Mouse (Mus musculus) cerebellum, adult 18-20 months (tissue): ENCODE data around the gene Scgb2b20.
"Not testable (repeated sequence)": the region's sequence is repeated elsewhere in the genome, so short reads cannot be mapped to it uniquely, and the experiment has no call there.

ENCODE experiments used
- DNase-seq, 2 experiments: peaks; one replicate each; pipeline ENCODE4 v3.0.0; 2021

Gene Scgb2b20

GRCm38 (mm10) chr7:33366222-33366621, at the start of gene Scgb2b20:
Gene Scgb2b20 (minus strand): TSS chr7:33366322.
- DNase-seq: not testable (repeated sequence)

GRCm38 (mm10) chr7:33409681-33410080, 43.6 kb upstream of the Scgb2b20 start:
- not testable (repeated sequence) for DNase-seq

GRCm38 (mm10) chr7:33401650-33402049, 35.5 kb upstream of the Scgb2b20 start:
- DNase-seq: no peak

- DNase-seq: not testable (repeated sequence)
These were observed 33.6 kb upstream of the Scgb2b20 start for GRCm38 (mm10) chr7:33399749-33400148.

GRCm38 (mm10) chr7:33372934-33373333, 6.8 kb upstream of the Scgb2b20 start, which contains the start of gene Scgb1b20:
Gene Scgb1b20 (plus strand): TSS chr7:33373234.
- DNase-seq: not testable (repeated sequence)
